Mouse (Mus musculus) R1 (cell line): Measurements from ENCODE around the gene Slc25a25.

Experiments used
- DNase-seq: peaks from one replicate; pipeline ENCODE4 v3.0.0-alpha.2; 2018; ENCODE audit warnings: low read depth, low spot score

The Slc25a25 gene

GRCm38 (mm10) chr2:32404663-32405062 lies 46.6 kb downstream of the Slc25a25 start:
- DNase-seq = peak; percentile 97

GRCm38 (mm10) chr2:32396695-32397094 lies 54.5 kb downstream of the Slc25a25 start:
- no peak for DNase-seq

GRCm38 (mm10) chr2:32395946-32396621 lies 55.2 kb downstream of the Slc25a25 start:
- peak; percentile 98 for DNase-seq

- DNase-seq = peak; percentile 94
Observed at GRCm38 (mm10) chr2:32395484-32395945, 55.7 kb downstream of the Slc25a25 start, which contains the start of gene Ptges2. Gene Ptges2 (plus strand): TSS chr2:32395896.

- peak; percentile 56 for DNase-seq
Observed at GRCm38 (mm10) chr2:32394973-32395372, 56.3 kb downstream of the Slc25a25 start.

- DNase-seq = no peak
Observed at GRCm38 (mm10) chr2:32392063-32392462, 59.2 kb downstream of the Slc25a25 start.

GRCm38 (mm10) chr2:32390871-32391270 lies 60.4 kb downstream of the Slc25a25 start:
- DNase-seq = peak; percentile 41

- no peak for DNase-seq
Observed at GRCm38 (mm10) chr2:32389157-32389556, 62.1 kb downstream of the Slc25a25 start.

- no peak for DNase-seq
Observed at GRCm38 (mm10) chr2:32387706-32388490, 63.3 kb downstream of the Slc25a25 start, which contains the start of gene Lcn2. Gene Lcn2 (minus strand): TSS chr2:32388252.

- DNase-seq = no peak
Observed at GRCm38 (mm10) chr2:32382689-32383088, 68.6 kb downstream of the Slc25a25 start.

- peak; percentile 92 for DNase-seq
Observed at GRCm38 (mm10) chr2:32381775-32382223, 69.4 kb downstream of the Slc25a25 start, which contains the start of gene 1110008P14Rik. Gene 1110008P14Rik (minus strand): TSS chr2:32381938.

GRCm38 (mm10) chr2:32381141-32381774 lies 70.0 kb downstream of the Slc25a25 start:
- peak; percentile 71 for DNase-seq

GRCm38 (mm10) chr2:32380001-32380500 lies 71.2 kb downstream of the Slc25a25 start:
- no peak for DNase-seq

- no peak for DNase-seq
Observed at GRCm38 (mm10) chr2:32376963-32377362, 74.3 kb downstream of the Slc25a25 start.

GRCm38 (mm10) chr2:32375317-32375940 lies 75.8 kb downstream of the Slc25a25 start:
- no peak for DNase-seq

- DNase-seq = no peak
Observed at GRCm38 (mm10) chr2:32374191-32374590, 77.1 kb downstream of the Slc25a25 start.

- no peak for DNase-seq
Observed at GRCm38 (mm10) chr2:32367315-32367714, 83.9 kb downstream of the Slc25a25 start.
